In the genomic region with DNA sequence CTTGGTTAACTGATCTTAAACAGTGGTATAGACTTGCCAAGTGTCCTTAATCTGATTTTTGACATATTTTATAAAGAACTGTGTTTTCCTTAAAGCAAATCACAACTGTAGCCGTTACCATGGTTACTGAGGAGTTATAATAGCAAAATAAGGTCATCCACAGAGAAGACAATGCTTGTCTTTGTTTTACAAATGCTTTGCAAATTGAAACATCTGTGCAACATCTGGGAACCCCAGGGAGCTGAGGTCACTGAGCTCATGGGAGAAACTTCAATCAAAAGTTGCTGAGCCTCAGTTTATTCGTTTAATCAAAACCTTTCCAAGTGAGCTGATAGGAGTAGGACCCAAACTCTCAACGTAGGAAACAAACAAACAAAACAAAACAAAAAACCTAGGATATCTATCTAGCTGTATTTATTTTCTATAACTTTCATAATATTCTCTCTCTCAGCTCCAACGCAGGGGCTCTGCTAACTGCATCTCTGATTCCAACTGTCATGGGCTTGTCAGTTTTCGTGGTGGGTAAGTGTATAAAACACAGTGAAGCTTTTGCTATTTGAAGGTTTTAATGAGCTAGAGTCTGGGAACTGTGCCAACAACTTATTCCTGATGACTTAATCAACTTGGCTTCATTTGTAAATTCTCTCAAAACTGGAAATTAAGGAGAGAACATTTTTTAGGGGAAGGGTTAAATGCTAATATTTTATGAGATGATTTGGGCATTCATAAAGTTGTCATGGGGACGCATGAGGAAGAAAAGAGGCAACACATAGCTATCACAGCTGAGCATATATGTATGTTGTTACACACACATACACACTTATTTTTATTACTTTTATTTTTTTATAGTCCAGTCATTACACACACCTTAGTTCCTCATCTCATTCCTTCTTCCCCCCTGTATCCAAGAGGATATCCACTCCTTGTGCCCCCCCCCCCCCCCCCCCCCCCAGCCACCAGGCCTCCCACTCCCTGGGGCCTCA, we compare ENCODE assay signal across 11 mouse cellular contexts.
DNase-seq lines count a peak whose midpoint lies in the region; ATAC-seq lines count a peak whose summit lies in the region.
"Had no signal": no experiment of that assay in that cellular context is flagged by ENCODE, and none has a peak within 500 bp of the region (broad histone marks: within the 10 kb centered on the region; RNA-seq: fewer than 3 reads in every experiment).

No protein-coding gene starts in this region.

- WGBS in forebrain, embryonic 11.5 days = 57% methylated on average over 6 of the region's 6 CpGs
- WGBS in forebrain, embryonic 10.5 days = 66% methylated on average over 6 of the region's 6 CpGs
- WGBS in forebrain, embryonic 14.5 days = 26% methylated on average over 6 of the region's 6 CpGs

- no peaks in the 10 kb centered on the region for H3K4me1 ChIP-seq in forebrain, embryonic 11.5 days (replicated peaks; ENCODE audit: control insufficient read depth, insufficient read depth, low read length)
- peaks cover 25% of the 10 kb centered on the region for H3K4me1 ChIP-seq in forebrain, embryonic 10.5 days
- peaks cover 6% of the 10 kb centered on the region; the same call in 1 of the 2 replicates for H3K4me1 ChIP-seq in forebrain, embryonic 14.5 days (ENCODE audit: control insufficient read depth, insufficient read depth, low read length)
- H3K4me1 ChIP-seq: heart, embryonic 13.5 days had no signal

- peak; percentile 46; the same call in 1 of the 2 replicates for ATAC-seq in forebrain, embryonic 11.5 days (replicated peaks; ENCODE audit: low FRiP score)
- ATAC-seq in forebrain, embryonic 14.5 days = peak; percentile 91
- no peak for ATAC-seq in activated CD4-positive, CD25-positive, alpha-beta regulatory T cell, adult 4 months
- ATAC-seq in monocyte, adult 5-6 weeks (replicated peaks; ENCODE audit: insufficient number of reproducible peaks, low FRiP score, low TSS enrichment, poor library complexity, severe bottlenecking) = no peak

- no peaks in the 10 kb centered on the region for H3K27me3 ChIP-seq in forebrain, embryonic 11.5 days (ENCODE audit: control insufficient read depth, insufficient read depth, low read length)
- no peaks in the 10 kb centered on the region for H3K27me3 ChIP-seq in forebrain, embryonic 10.5 days (ENCODE audit: poor library complexity, severe bottlenecking)
- no peaks in the 10 kb centered on the region for H3K27me3 ChIP-seq in forebrain, embryonic 14.5 days (replicated peaks; ENCODE audit: control insufficient read depth, insufficient read depth, low read length)
- H3K27me3 ChIP-seq: heart, embryonic 13.5 days had no signal

- H3K27ac ChIP-seq in forebrain, embryonic 11.5 days (ENCODE audit: low read depth, low read length) = no peak overlapping the region
- no peak overlapping the region for H3K27ac ChIP-seq in forebrain, embryonic 10.5 days
- H3K27ac ChIP-seq in forebrain, embryonic 14.5 days (ENCODE audit: low read depth, low read length) = no peak overlapping the region
- H3K27ac ChIP-seq: heart, embryonic 13.5 days had no signal

- no peak overlapping the region for H3K9ac ChIP-seq in forebrain, embryonic 11.5 days (ENCODE audit: low read length)
- no peak overlapping the region for H3K9ac ChIP-seq in forebrain, embryonic 14.5 days (ENCODE audit: low read length)
- H3K9ac ChIP-seq: heart, embryonic 13.5 days had no signal

- H3K4me3 ChIP-seq in forebrain, embryonic 11.5 days (ENCODE audit: low read depth, low read length) = no peak overlapping the region
- no peak overlapping the region for H3K4me3 ChIP-seq in forebrain, embryonic 10.5 days
- no peak overlapping the region for H3K4me3 ChIP-seq in forebrain, embryonic 14.5 days (ENCODE audit: low read depth, low read length)
- H3K4me3 ChIP-seq: heart, embryonic 13.5 days had no signal

- H3K9me3 ChIP-seq in forebrain, embryonic 11.5 days (ENCODE audit: control insufficient read depth, low read length) = no peaks in the 10 kb centered on the region
- H3K9me3 ChIP-seq in forebrain, embryonic 10.5 days = no peaks in the 10 kb centered on the region
- no peaks in the 10 kb centered on the region for H3K9me3 ChIP-seq in forebrain, embryonic 14.5 days (replicated peaks; ENCODE audit: control insufficient read depth, low read length)
- H3K9me3 ChIP-seq: heart, embryonic 13.5 days had no signal

- no peak overlapping the region for H3K4me2 ChIP-seq in forebrain, embryonic 11.5 days (ENCODE audit: low read depth, low read length, severe bottlenecking)
- H3K4me2 ChIP-seq in forebrain, embryonic 14.5 days (ENCODE audit: low read length) = no peak overlapping the region
- H3K4me2 ChIP-seq: heart, embryonic 13.5 days; liver, embryonic 11.5 days had no signal

- no peak for DNase-seq in forebrain, embryonic 11.5 days (ENCODE audit: low spot score)
- DNase-seq in forebrain, embryonic 10.5 days (ENCODE audit: extremely low spot score, low spot score) = no peak
- DNase-seq in lung, postnatal 10 days = peak; percentile 25
- DNase-seq in lung, postnatal 4 days = no peak
- peak; percentile 96 for DNase-seq in forebrain, embryonic 14.5 days (ENCODE audit: low spot score)
- peak; percentile 48 for DNase-seq in retina, embryonic 14.5 days (ENCODE audit: low spot score)
- DNase-seq: thymus, adult 18-20 months had no signal

- H3K36me3 ChIP-seq in forebrain, embryonic 11.5 days (ENCODE audit: control insufficient read depth, insufficient read depth, low read length) = no peaks in the 10 kb centered on the region
- no peaks in the 10 kb centered on the region for H3K36me3 ChIP-seq in forebrain, embryonic 10.5 days (replicated peaks)
- H3K36me3 ChIP-seq in forebrain, embryonic 14.5 days (ENCODE audit: control insufficient read depth, insufficient read depth, low read length) = no peaks in the 10 kb centered on the region
- H3K36me3 ChIP-seq: heart, embryonic 13.5 days had no signal

Comparison
In these comparisons a context has a peak if more than half of its experiments do, and no peak if none do; other contexts are left out.
1. DNase-seq: peak in lung, postnatal 10 days (single experiment), forebrain, embryonic 14.5 days (single experiment) and retina, embryonic 14.5 days (single experiment); none in forebrain, embryonic 11.5 days (single experiment), forebrain, embryonic 10.5 days (single experiment) and lung, postnatal 4 days (0 of 2).
2. ATAC-seq: peak in forebrain, embryonic 11.5 days (single experiment) and forebrain, embryonic 14.5 days (single experiment); none in activated CD4-positive, CD25-positive, alpha-beta regulatory T cell, adult 4 months (single experiment) and monocyte, adult 5-6 weeks (single experiment).